Mouse (Mus musculus) limb, embryonic 14.5 days (tissue): Measurements from ENCODE around the gene C8g. TPM values are rescaled to one million over a fixed set of nuclear protein-coding genes. Genes with fewer than 3 reads are reported as not detected.

Experiments
- ATAC-seq: fragments of 200-750 bp; cut with Nextera tagmentation; 2 replicates; pipeline ENCODE4 v1.8.0; 2017; ENCODE audit warnings: low read depth, moderate number of reproducible peaks, moderate TSS enrichment; ENCODE audit not compliant: low FRiP score
- DNase-seq: peaks from one replicate; pipeline ENCODE4 v3.0.0-alpha.2; 2015; ENCODE audit warnings: low spot score
- H3K27ac ChIP-seq: fragments of 300-500 bp; sonication (generic); replicated peaks from 2 replicates; pipeline ENCODE4 v1.5.1; 2014; ENCODE audit warnings: low read depth, mild to moderate bottlenecking, low read length, moderate library complexity, mixed read lengths
- H3K27me3 ChIP-seq: fragments of 300-500 bp; sonication (generic); 2 replicates; pipeline ENCODE4 v1.6.1; 2014; ENCODE audit warnings: low read length, mixed read lengths; ENCODE audit not compliant: control insufficient read depth, insufficient read depth
- H3K36me3 ChIP-seq: fragments of 300-500 bp; sonication (generic); 2 replicates; pipeline ENCODE4 v1.6.1; 2014; ENCODE audit warnings: mild to moderate bottlenecking, low read length, moderate library complexity, mixed read lengths; ENCODE audit not compliant: control insufficient read depth, insufficient read depth
- H3K4me1 ChIP-seq: fragments of 300-500 bp; sonication (generic); 2 replicates; pipeline ENCODE4 v1.6.1; 2014; ENCODE audit warnings: antibody characterized with exemption, low read length, mixed read lengths; ENCODE audit not compliant: control insufficient read depth, insufficient read depth
- H3K4me2 ChIP-seq: fragments of 300-500 bp; sonication (generic); replicated peaks from 2 replicates; pipeline ENCODE4 v1.6.1; 2014; ENCODE audit warnings: low read depth, mild to moderate bottlenecking, low read length, moderate library complexity; ENCODE audit not compliant: severe bottlenecking
- H3K4me3 ChIP-seq: fragments of 300-500 bp; sonication (generic); replicated peaks from 2 replicates; pipeline ENCODE4 v1.5.1; 2014; ENCODE audit warnings: low read length
- H3K9ac ChIP-seq: fragments of 300-500 bp; sonication (generic); 2 replicates; pipeline ENCODE4 v1.6.1; 2014; ENCODE audit warnings: mild to moderate bottlenecking, low read depth, low read length, moderate library complexity; ENCODE audit not compliant: severe bottlenecking
- H3K9me3 ChIP-seq: fragments of 300-500 bp; sonication (generic); 2 replicates; pipeline ENCODE4 v1.6.1; 2016; ENCODE audit warnings: low read length; ENCODE audit not compliant: control insufficient read depth
- POLR2A ChIP-seq: fragments of 200-500 bp; IDR thresholded peaks from 2 replicates; pipeline ENCODE4 v1.8.0; 2012; ENCODE audit warnings: inconsistent platforms, mild to moderate bottlenecking, moderate library complexity, borderline replicate concordance; ENCODE audit not compliant: insufficient read depth, insufficient read length; ENCODE audit errors: extremely low read depth
- WGBS: fragments of 180-500 bp; shearing (Covaris S2); extraction: QIAGEN DNeasy Blood & Tissue Kit; methylation state at CpG from one replicate; pipeline ENCODE4 v1.1.7; 2014; 5-methylcytosine and 5-hydroxymethylcytosine counted together
- polyA plus RNA-seq, 2 experiments: library from polyadenylated mRNA; depleted of rRNA in 1 of 2; stranded (reverse) in 1 of 2; unstranded in 1 of 2; fragments of >200 nt; fragmentation: Nextera tagmentation in 1 of 2; extraction: Ambion mirVana in 1 of 2; gene quantifications; 2 replicates each; pipeline versions ENCODE4 v1.2.1 to v1.2.3; 2012 to 2014

C8g gene
- 4.2 and 5.5 TPM in 2 replicates for polyA plus RNA-seq (2012; rRNA removed)
- 4.4 and 4.6 TPM in 2 replicates for polyA plus RNA-seq (2014; fragmentation: Nextera tagmentation; extraction: Ambion mirVana)

- DNase-seq (no peak), ATAC-seq (no peak)
- Histone ChIP-seq H3K4me2 (peak within 1 kb of the TSS; percentile 95), H3K4me3 (peak within 1 kb of the TSS; percentile 93), H3K27me3 (no peaks in the 10 kb centered on the region), H3K36me3 (peaks cover 39% of the 10 kb centered on the region), H3K4me1 (peaks cover 8% of the 10 kb centered on the region), H3K9me3 (no peaks in the 10 kb centered on the region), H3K27ac (peak within 1 kb of the TSS; percentile 75), H3K9ac (peak within 1 kb of the TSS; percentile 96)
- TF ChIP-seq POLR2A, result no peak
- WGBS, result 71% methylated on average over 20 of the region's 20 CpGs
Measured at GRCm38 (mm10) chr2:25501593-25502486, at the start of gene C8g. C8g (minus strand) TSS chr2:25501719.

- Histone ChIP-seq H3K27ac (no peak overlapping the region), H3K4me1 (no peaks in the 10 kb centered on the region), H3K36me3 (no peaks in the 10 kb centered on the region), H3K9me3 (no peaks in the 10 kb centered on the region), H3K9ac (no peak overlapping the region), H3K4me2 (no peak overlapping the region), H3K27me3 (no peaks in the 10 kb centered on the region), H3K4me3 (no peak overlapping the region)
- WGBS, result 39% methylated on average over 5 of the region's 5 CpGs
- ATAC-seq, result no peak
- TF ChIP-seq POLR2A, result no peak
- no peak for DNase-seq
Measured at GRCm38 (mm10) chr2:25551186-25551585, 49.7 kb upstream of the C8g start.

DNA sequence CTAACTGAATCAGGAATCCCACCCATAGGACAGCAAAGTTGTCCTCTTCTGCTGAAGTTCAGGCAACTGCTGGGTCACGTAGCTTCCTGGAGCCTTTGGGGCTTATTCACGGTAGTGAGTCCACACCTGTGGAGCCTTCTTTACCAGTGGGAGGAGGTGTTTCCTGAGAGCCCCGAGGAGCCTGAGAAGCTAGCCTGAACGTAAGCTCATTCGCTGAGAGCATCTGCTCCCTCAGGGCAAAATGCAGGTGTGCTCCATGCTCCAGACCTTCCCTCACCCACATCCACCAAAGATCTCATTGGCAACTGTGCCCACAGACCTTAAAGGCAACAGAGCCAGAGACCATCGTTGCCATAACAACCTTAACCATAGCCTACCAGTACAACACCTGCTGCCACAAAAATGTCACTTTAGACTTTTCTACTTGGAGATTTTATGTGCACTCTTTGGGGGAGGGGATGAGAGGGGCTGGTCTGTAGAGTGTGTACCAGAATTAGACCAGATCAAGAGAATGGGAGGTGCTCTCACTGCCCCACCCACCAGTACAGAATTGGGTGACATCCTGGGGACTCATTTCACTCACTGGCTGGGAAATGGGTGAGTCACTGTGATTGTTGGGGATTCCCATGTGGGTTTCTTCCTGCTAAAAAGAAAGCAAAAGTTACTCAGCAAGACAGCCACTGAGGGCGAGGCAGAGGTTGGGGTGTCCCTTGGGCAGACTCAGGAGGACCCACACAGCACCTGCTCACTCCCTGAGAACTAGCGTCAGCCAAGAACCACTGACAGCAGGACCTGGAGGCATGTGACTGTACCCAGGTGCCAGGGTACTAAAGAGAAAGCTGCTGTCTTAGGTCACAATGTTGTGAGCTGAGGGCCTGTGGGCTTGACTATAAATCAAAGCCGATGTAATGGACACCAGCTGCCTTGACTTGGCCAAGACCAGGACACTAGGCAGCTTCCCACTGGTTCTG is 47.8 kb upstream of the C8g start:
- Histone ChIP-seq H3K4me3 (no peak overlapping the region), H3K4me2 (no peak overlapping the region), H3K36me3 (no peaks in the 10 kb centered on the region; the same call in 1 of the 2 replicates), H3K27ac (no peak overlapping the region), H3K4me1 (peaks cover 2% of the 10 kb centered on the region; the same call in 1 of the 2 replicates), H3K27me3 (no peaks in the 10 kb centered on the region), H3K9ac (no peak overlapping the region), H3K9me3 (no peaks in the 10 kb centered on the region)
- ATAC-seq, result no peak
- 65% methylated on average over 9 of the region's 9 CpGs for WGBS
- no peak for TF ChIP-seq POLR2A
- no peak for DNase-seq

DNA sequence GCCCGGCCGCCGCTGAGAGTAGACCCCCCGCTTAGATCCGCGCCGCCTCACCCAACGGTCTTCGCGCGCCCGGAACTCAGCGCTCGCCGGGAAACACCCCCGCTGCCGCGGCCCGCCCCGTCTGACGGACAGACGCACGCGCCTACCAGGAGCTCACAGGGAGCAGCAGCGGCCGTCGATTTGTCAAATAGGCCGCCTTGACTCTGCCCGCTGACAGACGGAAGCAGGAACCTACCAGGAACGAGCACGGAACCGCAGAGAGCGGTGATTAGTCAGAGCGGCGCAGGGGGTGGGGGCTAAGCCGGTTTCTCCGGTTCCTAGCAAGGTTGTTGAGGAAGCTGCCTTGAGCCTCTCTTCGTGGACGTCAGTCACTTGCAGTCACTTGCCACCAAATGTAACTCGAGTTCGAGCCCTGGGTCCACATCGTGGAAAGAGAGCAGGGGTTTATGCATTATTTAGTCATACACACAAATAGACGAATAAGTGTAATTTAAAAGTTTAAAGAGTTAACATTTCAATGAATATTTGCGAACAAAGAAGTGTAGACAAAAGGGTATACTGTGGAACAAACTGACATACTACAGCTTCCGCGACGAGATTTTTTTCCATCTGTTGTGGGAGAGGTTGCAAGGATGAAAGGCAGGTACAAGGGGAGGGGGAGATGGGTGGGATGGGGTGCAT is 45.4 kb upstream of the C8g start, which contains the start of gene Traf2:
Gene Traf2 (minus strand): TSS at position 130 of the 681 bp plus-strand sequence.
- no peaks in the 10 kb centered on the region for H3K9me3 ChIP-seq
- H3K9ac ChIP-seq, result peak within 1 kb of the TSS; percentile 80
- TF ChIP-seq POLR2A, result no peak
- H3K36me3 ChIP-seq, result no peaks in the 10 kb centered on the region; the same call in 1 of the 2 replicates
- 3% methylated on average over 48 of the region's 48 CpGs for WGBS
- peak within 1 kb of the TSS; percentile 77 for H3K4me2 ChIP-seq
- H3K4me1 ChIP-seq, result peaks cover 2% of the 10 kb centered on the region; the same call in 1 of the 2 replicates
- H3K27ac ChIP-seq, result peak within 1 kb of the TSS; percentile 53; the same call in 1 of the 2 replicates
- ATAC-seq (peak; percentile 100), DNase-seq (peak; percentile 99)
- H3K27me3 ChIP-seq, result no peaks in the 10 kb centered on the region
- H3K4me3 ChIP-seq, result peak within 1 kb of the TSS; percentile 75
